Mouse (Mus musculus): ENCODE results near the gene Klhl7. TPM values are rescaled to one million over a fixed set of nuclear protein-coding genes. Genes with fewer than 3 reads are reported as not detected.

Klhl7 gene
- total RNA-seq (2021): 10 to 100 TPM; 29.5 to 34.8 TPM
- long read RNA-seq, experiment 1, transcript Klhl7-201 (11 exons, 2,966 nt): major isoform, 40 of 47 reads
- long read RNA-seq, experiment 1, partial matches to known transcripts: 0 of 47 reads
- long read RNA-seq, experiment 1, other reads (novel, unspliced or antisense): 6 of 47 reads
- long read RNA-seq, experiment 2, transcript Klhl7-201 (11 exons, 2,966 nt): major isoform, 20 of 22 reads
- long read RNA-seq, experiment 2, partial matches to known transcripts: 1 of 22 reads
- long read RNA-seq, experiment 2, other reads (novel, unspliced or antisense): 1 of 22 reads

- peak; percentile 92 for DNase-seq
These were observed at the start of gene Klhl7 for GRCm38 (mm10) chr5:24100106-24100809. TSS of gene Klhl7 (plus strand) at chr5:24100605.

GRCm38 (mm10) chr5:24051755-24052675, 48.4 kb upstream of the Klhl7 start:
- DNase-seq: peak; percentile 21

- peak; percentile 64 for DNase-seq
These were observed 46.9 kb upstream of the Klhl7 start for GRCm38 (mm10) chr5:24053245-24054190.

GRCm38 (mm10) chr5:24054382-24054781, 46.0 kb upstream of the Klhl7 start:
- DNase-seq: no peak

GRCm38 (mm10) chr5:24056865-24057264, 43.5 kb upstream of the Klhl7 start:
- DNase-seq: no peak

GRCm38 (mm10) chr5:24057592-24057991, 42.8 kb upstream of the Klhl7 start:
- DNase-seq: no peak

- DNase-seq: no peak
These were observed 39.5 kb upstream of the Klhl7 start for GRCm38 (mm10) chr5:24060949-24061348.

GRCm38 (mm10) chr5:24063034-24063433, 37.4 kb upstream of the Klhl7 start:
- no peak for DNase-seq

GRCm38 (mm10) chr5:24063545-24063944, 36.9 kb upstream of the Klhl7 start:
- DNase-seq: no peak

GRCm38 (mm10) chr5:24068955-24069354, 31.4 kb upstream of the Klhl7 start:
- peak; percentile 53 for DNase-seq

GRCm38 (mm10) chr5:24072031-24072430, 28.4 kb upstream of the Klhl7 start:
- DNase-seq: peak; percentile 35

- DNase-seq: peak; percentile 80
These were observed 23.3 kb upstream of the Klhl7 start for GRCm38 (mm10) chr5:24076986-24077718.

- no peak for DNase-seq
These were observed 22.6 kb upstream of the Klhl7 start for GRCm38 (mm10) chr5:24077739-24078306.

- DNase-seq: no peak
These were observed 21.8 kb upstream of the Klhl7 start for GRCm38 (mm10) chr5:24078420-24079179.

GRCm38 (mm10) chr5:24080826-24081225, 19.6 kb upstream of the Klhl7 start:
- no peak for DNase-seq

GRCm38 (mm10) chr5:24084835-24085234, 15.6 kb upstream of the Klhl7 start:
- no peak for DNase-seq

- no peak for DNase-seq
These were observed 14.2 kb upstream of the Klhl7 start for GRCm38 (mm10) chr5:24086241-24086640.

GRCm38 (mm10) chr5:24086865-24087264, 13.5 kb upstream of the Klhl7 start:
- DNase-seq: no peak

- DNase-seq: no peak
These were observed 12.0 kb upstream of the Klhl7 start for GRCm38 (mm10) chr5:24088451-24088850.

GRCm38 (mm10) chr5:24092496-24092895, 7.9 kb upstream of the Klhl7 start:
- DNase-seq: no peak

All from adrenal gland, postnatal 10 days (tissue).